Mouse (Mus musculus) MEL (cell line): ENCODE measurements at regions not wholly inside any gene's neighbourhood (a gene's known extent, or its start where the extent isn't known, plus 50 kb on each side); places are given as distances from the start of the nearest gene placed in this dataset.

Experiments used
- CHD1 ChIP-seq: IDR thresholded peaks from 2 replicates; pipeline ENCODE4 v1.6.1; 2012; ENCODE audit warnings: low read depth, mild to moderate bottlenecking, inconsistent platforms, low read length, improper control_type of control experiment
- CTCF ChIP-seq, 3 experiments: IDR thresholded peaks in 2 of 3; conservative IDR thresholded peaks in 1 of 3; 2 replicates each; pipeline ENCODE4 v1.5.1; 2011 to 2012; ENCODE audit warnings: low read length in 3 of 3, low read depth in 2 of 3, mild to moderate bottlenecking in 2 of 3, improper control_type of control experiment in 1 of 3, inconsistent platforms in 1 of 3, mixed read lengths in 1 of 3, moderate library complexity in 1 of 3; ENCODE audit not compliant: control insufficient read depth in 1 of 3, insufficient read depth in 1 of 3, poor library complexity in 1 of 3, severe bottlenecking in 1 of 3
- EP300 ChIP-seq, 2 experiments: IDR thresholded peaks; 2 replicates each; pipeline ENCODE4 v1.6.1; 2011; ENCODE audit warnings: improper control_type of control experiment in 2 of 2, low read length in 2 of 2, low read depth in 1 of 2, mild to moderate bottlenecking in 1 of 2
- GATA1 ChIP-seq: IDR thresholded peaks from 2 replicates; pipeline ENCODE4 v1.6.1; 2011; ENCODE audit warnings: low read depth, low read length, improper control_type of control experiment
- KAT2A ChIP-seq: conservative IDR thresholded peaks from 2 replicates; pipeline ENCODE4 v1.6.1; 2012; ENCODE audit warnings: low read depth, low read length, improper control_type of control experiment, inconsistent platforms
- MAFK ChIP-seq: IDR thresholded peaks from 2 replicates; pipeline ENCODE4 v1.6.1; 2011; ENCODE audit warnings: low read depth, mild to moderate bottlenecking, low read length, improper control_type of control experiment, borderline replicate concordance
- MAX ChIP-seq: IDR thresholded peaks from 2 replicates; pipeline ENCODE4 v1.6.1; 2011; ENCODE audit warnings: low read length, improper control_type of control experiment
- MAZ ChIP-seq: IDR thresholded peaks from 2 replicates; pipeline ENCODE4 v1.6.1; 2012; ENCODE audit warnings: low read depth, mild to moderate bottlenecking, inconsistent platforms, low read length, improper control_type of control experiment
- NRF1 ChIP-seq: IDR thresholded peaks from 2 replicates; pipeline ENCODE4 v1.6.1; 2014; ENCODE audit warnings: low read depth, mild to moderate bottlenecking, inconsistent platforms, low read length, improper control_type of control experiment, moderate library complexity; ENCODE audit not compliant: poor library complexity, insufficient read depth, severe bottlenecking
- POLR2A ChIP-seq, 2 experiments: IDR thresholded peaks; 2 replicates each; pipeline ENCODE4 v1.6.1; 2011 to 2012; ENCODE audit warnings: low read length in 2 of 2, mild to moderate bottlenecking in 2 of 2, control low read depth in 1 of 2, improper control_type of control experiment in 1 of 2, low read depth in 1 of 2, moderate library complexity in 1 of 2; ENCODE audit not compliant: control insufficient read depth in 1 of 2, insufficient read depth in 1 of 2, poor library complexity in 1 of 2
- RAD21 ChIP-seq: IDR thresholded peaks from 2 replicates; pipeline ENCODE4 v1.6.1; 2011; ENCODE audit warnings: mild to moderate bottlenecking, low read depth, low read length, improper control_type of control experiment
- TAL1 ChIP-seq: IDR thresholded peaks from 2 replicates; pipeline ENCODE4 v1.6.1; 2012; ENCODE audit warnings: mild to moderate bottlenecking, inconsistent platforms, low read length, moderate library complexity, mixed read lengths
- TBP ChIP-seq: IDR thresholded peaks from 2 replicates; pipeline ENCODE4 v1.8.0; 2011; ENCODE audit warnings: low read depth, low read length, improper control_type of control experiment
- TCF12 ChIP-seq: IDR thresholded peaks from 2 replicates; pipeline ENCODE4 v1.6.1; 2014; ENCODE audit warnings: low read depth, mild to moderate bottlenecking, inconsistent platforms, low read length, improper control_type of control experiment, moderate library complexity

GRCm38 (mm10) chr14:70837528-70837927 is 237.9 kb upstream of the Fam160b2 start:
- TF ChIP-seq MAX (no peak), CTCF (IDR thresholded peaks at IDR 0.05 in 2 of 3, conservative IDR thresholded peaks at IDR 0.05 in 1 of 3; ENCODE audit: control insufficient read depth in 1 of 3, insufficient read depth in 1 of 3, low read depth in 2 of 3, low read length in 3 of 3, poor library complexity in 1 of 3, severe bottlenecking in 1 of 3) (no peak), TAL1 (no peak), KAT2A (no peak), RAD21 (no peak), CHD1 (no peak), POLR2A (IDR thresholded peaks at IDR 0.05; ENCODE audit: control insufficient read depth in 1 of 2, insufficient read depth in 1 of 2, low read depth in 1 of 2, low read length in 2 of 2, poor library complexity in 1 of 2) (no peak), GATA1 (no peak), MAZ (no peak), TBP (no peak), MAFK (no peak), TCF12 (no peak), NRF1 (no peak), EP300 (IDR thresholded peaks at IDR 0.05; ENCODE audit: low read depth in 1 of 2, low read length in 2 of 2) (no peak)
